Mouse (Mus musculus) MEL (cell line): ENCODE data around the gene Ckmt2. TPM values are rescaled to one million over a fixed set of nuclear protein-coding genes. Genes with fewer than 3 reads are reported as not detected.
A peak's percentile ranks its signal among the peaks of the same experiment; 100 is the strongest.

Experiments
- DNase-seq: peaks from one replicate; pipeline ENCODE4 v3.0.0; 2011; ENCODE audit warnings: low read depth, low spot score
- H3K27ac ChIP-seq: 2 replicates; pipeline ENCODE4 v1.5.1; 2012; ENCODE audit warnings: low read depth, mild to moderate bottlenecking, control low read depth, low read length, moderate library complexity; ENCODE audit not compliant: control insufficient read depth
- H3K27me3 ChIP-seq, 2 experiments: fragments of 150-350 bp in 1 of 2; sonication (generic) in 1 of 2; 2 replicates each; pipeline ENCODE4 v1.6.1; 2012; ENCODE audit warnings: low read length in 2 of 2, mild to moderate bottlenecking in 2 of 2, improper control_type of control experiment in 1 of 2, moderate library complexity in 1 of 2; ENCODE audit not compliant: insufficient read depth in 2 of 2, control insufficient read depth in 1 of 2
- H3K36me3 ChIP-seq, 2 experiments: 2 replicates each; pipeline ENCODE4 v1.6.1; 2012 to 2014; ENCODE audit warnings: low read length in 2 of 2, improper control_type of control experiment in 1 of 2, inconsistent platforms in 1 of 2, mild to moderate bottlenecking in 1 of 2; ENCODE audit not compliant: insufficient read depth in 2 of 2, control insufficient read depth in 1 of 2
- H3K4me1 ChIP-seq, 2 experiments: fragments of 150-350 bp in 1 of 2; sonication (generic) in 1 of 2; 2 replicates each; pipeline ENCODE4 v1.6.1; 2012; ENCODE audit warnings: low read length in 2 of 2, improper control_type of control experiment in 1 of 2, mild to moderate bottlenecking in 1 of 2; ENCODE audit not compliant: insufficient read depth in 2 of 2, control insufficient read depth in 1 of 2
- H3K4me3 ChIP-seq, 2 experiments: fragments of 150-350 bp in 1 of 2; sonication (generic) in 1 of 2; 2 replicates each; pipeline ENCODE4 v1.5.1; 2012; ENCODE audit warnings: low read depth in 2 of 2, low read length in 2 of 2, mild to moderate bottlenecking in 2 of 2, moderate library complexity in 2 of 2, control low read depth in 1 of 2, improper control_type of control experiment in 1 of 2; ENCODE audit not compliant: control insufficient read depth in 1 of 2, insufficient read depth in 1 of 2
- H3K79me2 ChIP-seq: 2 replicates; pipeline ENCODE4 v1.6.1; 2012; ENCODE audit warnings: mild to moderate bottlenecking, low read length, moderate library complexity; ENCODE audit not compliant: control insufficient read depth, poor library complexity, insufficient read depth
- H3K9ac ChIP-seq: 2 replicates; pipeline ENCODE4 v1.6.1; 2012; ENCODE audit warnings: low read depth, mild to moderate bottlenecking, control low read depth, low read length, moderate library complexity; ENCODE audit not compliant: control insufficient read depth, poor library complexity, severe bottlenecking
- H3K9me3 ChIP-seq: fragments of 150-350 bp; sonication (generic); replicated peaks from 2 replicates; pipeline ENCODE4 v1.6.1; 2012; ENCODE audit warnings: mild to moderate bottlenecking, low read length, improper control_type of control experiment, moderate library complexity; ENCODE audit not compliant: insufficient read depth
- CHD2 ChIP-seq: IDR thresholded peaks from 2 replicates; pipeline ENCODE4 v1.6.1; 2011; ENCODE audit warnings: low read length, improper control_type of control experiment
- GABPA ChIP-seq: IDR thresholded peaks from 2 replicates; pipeline ENCODE4 v1.6.1; 2012; ENCODE audit warnings: low read depth, mild to moderate bottlenecking, inconsistent platforms, low read length, improper control_type of control experiment, moderate library complexity
- GATA1 ChIP-seq: IDR thresholded peaks from 2 replicates; pipeline ENCODE4 v1.6.1; 2011; ENCODE audit warnings: low read depth, low read length, improper control_type of control experiment
- JUND ChIP-seq: IDR thresholded peaks from 2 replicates; pipeline ENCODE4 v1.6.1; 2011; ENCODE audit warnings: low read depth, mild to moderate bottlenecking, improper control_type of control experiment, low read length
- KAT2A ChIP-seq: conservative IDR thresholded peaks from 2 replicates; pipeline ENCODE4 v1.6.1; 2012; ENCODE audit warnings: low read depth, low read length, improper control_type of control experiment, inconsistent platforms
- MYC ChIP-seq: IDR thresholded peaks from 2 replicates; pipeline ENCODE4 v1.6.1; 2011; ENCODE audit warnings: low read depth, mild to moderate bottlenecking, low read length, improper control_type of control experiment, moderate library complexity
- POLR2A ChIP-seq, 2 experiments: IDR thresholded peaks; 2 replicates each; pipeline ENCODE4 v1.6.1; 2011 to 2012; ENCODE audit warnings: low read length in 2 of 2, mild to moderate bottlenecking in 2 of 2, control low read depth in 1 of 2, improper control_type of control experiment in 1 of 2, low read depth in 1 of 2, moderate library complexity in 1 of 2; ENCODE audit not compliant: control insufficient read depth in 1 of 2, insufficient read depth in 1 of 2, poor library complexity in 1 of 2
- POLR2AphosphoS5 ChIP-seq: IDR thresholded peaks from 2 replicates; pipeline ENCODE4 v1.6.1; 2012; ENCODE audit warnings: low read depth, borderline replicate concordance, mild to moderate bottlenecking, inconsistent platforms, low read length, moderate library complexity, mixed read lengths
- SMC3 ChIP-seq: IDR thresholded peaks from 2 replicates; pipeline ENCODE4 v1.6.1; 2011; ENCODE audit warnings: low read depth, low read length, improper control_type of control experiment
- TCF12 ChIP-seq: IDR thresholded peaks from 2 replicates; pipeline ENCODE4 v1.6.1; 2014; ENCODE audit warnings: low read depth, mild to moderate bottlenecking, inconsistent platforms, low read length, improper control_type of control experiment, moderate library complexity
- USF1 ChIP-seq: IDR thresholded peaks from 2 replicates; pipeline ENCODE4 v1.6.1; 2014; ENCODE audit warnings: low read depth, mild to moderate bottlenecking, inconsistent platforms, low read length, improper control_type of control experiment, moderate library complexity
- ZKSCAN1 ChIP-seq: IDR thresholded peaks from 2 replicates; pipeline ENCODE4 v1.6.1; 2012; ENCODE audit warnings: low read depth, mild to moderate bottlenecking, inconsistent platforms, low read length, improper control_type of control experiment, moderate library complexity
- polyA plus RNA-seq, 2 experiments: library from polyadenylated mRNA; stranded (reverse) in 1 of 2; unstranded in 1 of 2; fragments of >175 nt in 1 of 2; fragments of >200 nt in 1 of 2; gene quantifications; 2 replicates each; pipeline versions ENCODE4 v1.2.1 to v1.2.4; 2012; ENCODE audit warnings: low replicate concordance in 2 of 2, low read depth in 1 of 2; ENCODE audit not compliant: insufficient read length in 2 of 2, insufficient read depth in 1 of 2, missing spikeins in 1 of 2
- total RNA-seq: library from RNA; depleted of rRNA; stranded (reverse); fragments of 300-350 nt; gene quantifications from 2 replicates; pipeline ENCODE4 v1.2.3, GENCODE M21; 2012

Ckmt2 gene
- total and polyA plus RNA-seq, 3 experiments, result not detected

DNA sequence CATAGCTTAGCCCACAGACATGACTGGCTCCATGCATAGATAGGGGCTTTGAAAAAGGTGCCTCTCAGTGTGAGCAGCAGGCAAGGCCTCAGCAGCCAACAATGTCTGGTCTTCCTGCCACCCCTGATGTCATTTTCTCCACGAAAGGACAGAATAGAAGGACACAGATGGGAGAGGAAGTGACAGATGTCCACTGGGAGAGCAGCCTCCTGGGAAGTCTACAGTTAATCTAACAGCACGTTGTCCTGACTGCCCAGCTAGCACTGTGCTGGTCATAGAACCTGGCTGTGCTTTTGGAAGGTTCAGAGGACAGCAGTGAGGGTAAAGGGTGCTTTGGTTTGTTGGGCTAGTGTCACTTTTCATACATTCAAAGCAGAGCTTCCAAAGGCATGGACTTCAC lies 1.1 kb downstream of the Ckmt2 start:
- no peaks in the 10 kb centered on the region for H3K9me3 ChIP-seq
- H3K36me3 ChIP-seq, result no peaks in the 10 kb centered on the region
- no peaks in the 10 kb centered on the region for H3K4me1 ChIP-seq
- TF ChIP-seq POLR2A (IDR thresholded peaks at IDR 0.05; ENCODE audit: control insufficient read depth in 1 of 2, insufficient read depth in 1 of 2, low read depth in 1 of 2, low read length in 2 of 2, poor library complexity in 1 of 2) (no peak), KAT2A (no peak), ZKSCAN1 (no peak), CHD2 (no peak), POLR2AphosphoS5 (no peak), GATA1 (no peak), GABPA (no peak), MYC (no peak), SMC3 (no peak)
- no peak for DNase-seq
- peaks cover 5 to 8% of the 10 kb centered on the region in 2 experiments for H3K27me3 ChIP-seq
- no peaks in the 10 kb centered on the region for H3K79me2 ChIP-seq
- H3K4me3 ChIP-seq, result no peak overlapping the region
- no peak overlapping the region for H3K27ac ChIP-seq
- no peak overlapping the region for H3K9ac ChIP-seq

- H3K27ac ChIP-seq, result no peak overlapping the region
- TF ChIP-seq JUND, result no peak
- TF ChIP-seq MYC, result no peak
- TF ChIP-seq GATA1, result no peak
- TF ChIP-seq TCF12, result no peak
- TF ChIP-seq GABPA, result no peak
- no peak for TF ChIP-seq SMC3
- no peaks in the 10 kb centered on the region for H3K9me3 ChIP-seq
- H3K36me3 ChIP-seq, result no peaks in the 10 kb centered on the region
- H3K79me2 ChIP-seq, result no peaks in the 10 kb centered on the region
- H3K4me1 ChIP-seq, result no peaks in the 10 kb centered on the region
- no peak for DNase-seq
- H3K27me3 ChIP-seq, result peaks cover 0 to 4% of the 10 kb centered on the region in 2 experiments; a peak in 3 of 4 replicates
- no peak overlapping the region for H3K9ac ChIP-seq
- H3K4me3 ChIP-seq, result no peak overlapping the region
Measured at GRCm38 (mm10) chr13:91874565-91874964, 2.1 kb downstream of the Ckmt2 start.

DNA sequence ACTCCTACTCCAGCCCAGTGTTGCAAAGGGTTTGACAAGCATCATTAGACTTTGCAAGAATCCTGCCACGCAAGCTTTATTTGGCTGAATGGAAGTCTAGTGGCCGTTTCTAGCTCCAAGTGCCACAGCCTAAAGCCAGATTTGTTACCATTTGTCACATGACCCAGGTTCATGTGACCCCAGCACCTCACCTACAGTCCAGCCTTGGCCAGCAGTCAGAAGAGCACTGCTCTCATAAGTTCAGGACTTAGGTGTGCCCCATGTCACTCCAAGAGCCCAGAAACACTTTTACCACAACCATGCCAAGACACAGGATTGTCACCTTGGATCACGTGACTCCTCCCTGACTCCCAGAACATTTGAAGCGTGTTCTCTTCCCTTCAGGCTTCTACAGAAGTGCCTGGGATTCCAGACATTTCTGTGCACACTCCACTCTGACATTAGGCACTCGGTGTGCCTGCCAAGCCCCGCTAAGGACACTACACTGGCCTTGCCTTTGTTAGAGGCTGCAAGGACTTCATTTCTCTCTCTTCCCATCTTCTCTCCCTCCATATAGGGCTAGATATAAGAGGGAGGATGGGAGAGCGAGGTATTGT lies 2.9 kb downstream of the Ckmt2 start:
- TF ChIP-seq KAT2A (no peak), USF1 (0 out of 2 replicates have a peak, but pooled peaks have one; percentile 28)
- H3K27ac ChIP-seq, result no peak overlapping the region
- no peaks in the 10 kb centered on the region for H3K79me2 ChIP-seq
- no peak for DNase-seq
- no peak overlapping the region for H3K4me3 ChIP-seq
- no peaks in the 10 kb centered on the region for H3K9me3 ChIP-seq
- H3K9ac ChIP-seq, result no peak overlapping the region
- peaks cover 0 to 6% of the 10 kb centered on the region in 2 experiments; a peak in 3 of 4 replicates for H3K27me3 ChIP-seq
- H3K36me3 ChIP-seq, result no peaks in the 10 kb centered on the region
- H3K4me1 ChIP-seq, result no peaks in the 10 kb centered on the region
